Mouse (Mus musculus) kidney, adult 8-10 months (tissue): Measurements from ENCODE around the gene Lce3a.

Experiments used
- DNase-seq, 2 experiments: peaks; one replicate each; pipeline ENCODE4 v3.0.0; 2022

Lce3a gene

DNA sequence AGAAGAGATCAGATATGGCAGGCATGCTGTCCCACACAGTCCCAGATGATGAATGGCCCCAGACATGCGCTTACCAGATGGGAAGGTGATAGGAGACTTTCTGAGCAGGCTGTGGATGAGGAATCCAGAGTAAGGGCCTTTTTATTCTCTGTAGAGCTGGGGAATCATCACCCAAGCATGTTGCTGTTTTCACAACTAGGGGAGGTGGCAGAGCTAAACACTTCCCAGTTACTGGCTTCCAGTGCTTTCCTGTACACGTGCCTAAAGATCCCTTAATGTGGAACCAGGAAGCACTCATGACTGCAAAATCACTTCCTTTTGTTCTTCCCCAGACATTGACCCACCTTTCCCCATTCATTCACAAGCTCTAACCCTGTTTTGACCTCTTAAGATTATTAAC lies at the start of gene Lce3a:
TSS of gene Lce3a (minus strand) at position 101 of the 400 bp plus-strand sequence.
- no peak for DNase-seq

DNA sequence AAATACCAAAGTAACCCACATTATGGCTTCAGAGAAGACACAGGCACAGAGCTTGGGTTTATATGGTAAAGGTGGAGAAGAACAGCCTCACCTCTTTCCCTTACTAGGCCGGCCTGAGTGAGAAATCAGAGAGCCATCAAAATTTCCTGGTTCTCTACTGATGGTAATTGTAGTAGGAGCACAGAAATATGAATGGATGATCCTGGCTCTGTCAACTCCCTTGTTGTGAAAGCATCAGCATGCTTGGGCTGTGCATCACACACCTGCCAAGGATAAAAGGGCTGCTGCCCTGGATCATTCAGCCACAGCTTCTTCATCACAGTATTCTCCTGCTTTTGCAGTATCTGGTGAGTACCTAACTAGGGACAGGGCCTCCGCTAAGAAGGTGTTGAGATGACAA lies 40.7 kb upstream of the Lce3a start, which contains the start of gene Lce3e:
TSS of gene Lce3e (plus strand) at position 301 of the 400 bp plus-strand sequence.
- DNase-seq, result no peak

DNA sequence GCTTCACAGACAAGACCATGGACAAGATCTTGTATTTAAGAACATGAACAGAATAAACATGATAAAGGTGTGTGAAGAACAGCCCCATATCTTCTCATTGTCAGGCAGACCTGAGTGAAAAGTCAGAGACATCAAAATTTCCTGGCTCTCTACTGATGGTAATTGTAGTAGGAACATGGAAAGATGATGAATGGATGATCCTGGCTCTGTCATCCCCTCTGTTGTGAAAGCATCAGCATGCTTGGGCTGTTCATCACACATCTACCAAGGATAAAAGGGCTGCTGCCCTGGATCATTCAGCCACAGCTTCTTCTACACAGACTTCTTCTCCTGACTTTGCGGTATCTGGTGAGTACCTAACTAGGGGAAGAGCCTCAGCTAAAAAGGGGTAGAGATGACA lies 31.1 kb upstream of the Lce3a start, which contains the start of gene Lce3d:
TSS of gene Lce3d (plus strand) at position 301 of the 400 bp plus-strand sequence.
- DNase-seq, result no peak

DNA sequence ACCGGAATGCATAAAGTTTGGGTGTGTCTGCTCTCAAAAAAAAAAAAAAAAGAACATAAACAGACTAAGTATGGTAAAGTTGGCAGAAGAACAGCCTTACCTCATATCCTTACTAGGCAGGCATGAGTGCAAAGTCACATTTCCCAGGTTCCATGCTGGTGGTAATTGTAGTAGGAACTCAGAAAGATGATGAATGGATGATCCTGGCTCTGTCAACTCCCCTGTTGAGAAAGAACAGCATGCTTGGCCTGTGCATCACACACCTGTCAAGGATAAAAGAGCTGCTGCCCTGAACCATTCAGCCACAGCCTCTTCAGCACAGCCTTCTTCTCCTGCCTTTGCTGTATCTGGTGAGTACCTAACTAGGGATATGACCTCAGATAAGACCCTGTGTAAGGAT lies 18.2 kb upstream of the Lce3a start, which contains the start of gene Lce3c:
TSS of gene Lce3c (plus strand) at position 301 of the 400 bp plus-strand sequence.
- DNase-seq, result no peak

DNA sequence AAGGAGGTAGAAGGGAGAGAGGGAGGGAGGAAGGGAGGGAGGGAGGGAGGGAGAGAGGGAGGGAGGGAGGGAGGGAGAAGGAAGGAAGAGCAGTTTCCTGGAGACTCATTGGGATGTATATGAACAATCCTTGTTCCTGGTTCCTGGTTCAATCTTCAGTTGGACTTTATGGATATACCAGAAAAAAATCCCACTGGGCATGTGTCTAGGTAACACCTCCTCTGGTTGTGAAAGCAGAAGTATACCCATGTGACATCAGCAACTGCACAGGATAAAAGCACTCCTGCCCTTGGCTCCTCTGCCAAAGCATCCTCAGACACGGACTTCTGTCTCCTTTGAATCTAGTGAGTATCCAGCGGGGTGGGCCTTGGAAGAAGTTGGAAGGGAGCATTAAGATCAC lies 6.6 kb upstream of the Lce3a start, which contains the start of gene Lce3b:
TSS of gene Lce3b (plus strand) at position 301 of the 400 bp plus-strand sequence.
- no peak for DNase-seq

DNA sequence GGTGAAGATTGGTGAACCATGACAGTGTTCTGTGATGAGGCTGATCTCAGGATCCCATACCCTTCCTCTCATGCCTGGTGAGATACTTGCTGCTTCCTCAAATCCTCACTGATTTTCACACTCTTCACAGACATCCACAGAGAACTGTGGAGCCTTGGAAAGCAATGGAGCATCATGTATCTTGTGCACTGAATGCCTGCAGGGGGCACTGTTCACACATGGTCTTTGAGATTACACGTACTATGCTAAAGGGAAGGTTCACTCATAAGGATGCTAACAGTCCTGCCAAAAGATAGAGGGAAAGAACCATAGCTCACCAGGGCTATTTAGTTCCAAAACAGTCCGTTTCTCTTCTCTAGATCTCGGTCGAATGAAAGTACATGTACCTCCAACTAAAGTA lies 5.7 kb downstream of the Lce3a start:
- DNase-seq, result no peak

DNA sequence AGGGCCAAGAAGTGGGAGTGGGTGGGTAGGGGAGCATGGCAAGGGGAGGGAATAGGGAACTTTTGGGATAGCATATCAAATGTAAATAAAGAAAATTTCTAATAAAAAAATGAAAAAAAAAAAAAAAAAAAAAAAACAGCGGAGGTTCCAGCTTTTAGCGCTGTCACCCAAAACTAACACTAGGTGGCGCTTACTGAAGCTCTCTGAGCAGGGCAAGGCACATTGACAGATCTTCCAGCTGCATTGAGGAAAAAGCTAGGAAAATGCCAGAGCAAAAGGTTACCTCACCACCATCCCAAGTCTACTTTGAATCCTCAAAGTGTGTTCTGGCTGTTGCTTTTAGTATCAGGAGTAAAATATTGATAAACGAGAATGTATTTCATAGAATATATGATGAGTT lies 18.5 kb downstream of the Lce3a start:
- DNase-seq, result peak in 1 of 2 experiments; percentile 11

DNA sequence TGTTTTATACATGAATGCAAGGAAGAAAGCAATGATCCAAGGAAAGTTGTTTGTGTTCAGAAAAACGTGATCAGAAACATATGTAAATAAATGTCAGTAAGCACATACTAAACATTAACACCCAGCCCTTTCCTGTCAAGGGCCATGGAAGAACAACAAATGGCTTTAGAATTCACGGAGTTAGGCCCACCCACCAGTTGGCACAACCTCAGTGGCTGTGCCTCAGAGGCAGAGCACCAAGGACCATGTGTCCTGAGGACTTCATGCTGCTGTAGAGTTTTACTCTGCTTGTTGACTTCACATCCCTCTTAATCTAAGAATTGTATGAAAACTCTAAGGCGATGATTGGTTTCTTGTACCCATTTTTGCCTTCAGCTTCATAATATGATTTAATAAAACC lies 20.8 kb downstream of the Lce3a start:
- DNase-seq, result no peak

DNA sequence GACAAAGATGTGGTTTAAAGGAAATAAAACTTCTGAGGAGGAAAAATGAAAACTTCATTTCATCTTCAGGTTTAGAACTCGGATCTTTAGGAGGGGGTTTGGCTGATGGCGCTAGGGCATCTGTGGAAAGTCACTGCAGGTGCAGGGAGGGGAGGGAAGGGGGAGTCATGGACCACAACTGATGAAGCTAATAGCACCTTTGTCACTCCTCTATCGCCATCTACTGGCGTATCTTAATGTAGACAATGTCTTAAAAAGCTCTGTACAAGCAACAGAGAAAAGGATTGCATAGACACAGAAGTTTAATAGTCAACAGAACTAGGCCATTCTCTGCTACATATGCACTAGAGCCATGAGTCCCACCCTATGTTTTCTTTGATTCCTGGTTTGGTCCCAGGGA lies 22.4 kb downstream of the Lce3a start:
- DNase-seq, result no peak

DNA sequence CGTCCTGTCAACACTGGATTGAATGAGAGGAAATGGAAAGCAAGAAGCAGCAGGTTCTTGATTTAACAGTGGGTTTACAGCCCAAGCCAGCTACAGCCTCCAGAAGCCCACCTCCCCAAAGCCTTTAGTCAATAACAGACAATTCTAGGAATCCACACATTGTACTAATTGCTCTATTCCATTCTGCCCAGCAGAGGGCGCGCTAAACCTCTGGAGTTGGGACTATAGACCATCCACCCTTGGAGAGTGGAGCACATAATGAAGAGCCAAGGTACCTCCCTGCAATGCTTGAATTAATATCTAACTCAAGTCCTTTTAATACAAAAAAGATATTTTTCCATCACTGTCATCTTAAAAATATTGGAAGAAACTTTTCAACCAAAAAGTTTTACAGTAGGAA lies 23.0 kb downstream of the Lce3a start:
- DNase-seq, result peak in 1 of 2 experiments; percentile 50

DNA sequence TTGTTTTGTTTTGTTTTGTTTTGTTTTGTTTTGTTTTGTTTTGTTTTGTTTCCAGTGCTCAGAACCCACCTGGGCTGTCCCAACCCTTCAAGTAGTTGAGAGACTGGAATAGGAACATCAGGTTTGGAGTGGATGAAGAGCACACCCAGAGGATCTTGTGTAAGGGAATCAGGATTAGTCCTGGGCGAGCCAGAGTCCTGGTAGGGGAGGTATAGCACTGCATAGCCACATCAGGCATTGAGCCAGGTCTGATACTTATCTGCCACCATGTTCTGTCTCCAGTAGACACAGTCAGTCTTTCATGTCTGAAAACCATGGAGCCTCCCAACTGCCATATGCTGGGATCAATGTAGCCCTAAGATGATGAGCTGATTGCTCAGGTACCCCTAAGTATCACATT lies 31.5 kb downstream of the Lce3a start:
- no peak for DNase-seq

DNA sequence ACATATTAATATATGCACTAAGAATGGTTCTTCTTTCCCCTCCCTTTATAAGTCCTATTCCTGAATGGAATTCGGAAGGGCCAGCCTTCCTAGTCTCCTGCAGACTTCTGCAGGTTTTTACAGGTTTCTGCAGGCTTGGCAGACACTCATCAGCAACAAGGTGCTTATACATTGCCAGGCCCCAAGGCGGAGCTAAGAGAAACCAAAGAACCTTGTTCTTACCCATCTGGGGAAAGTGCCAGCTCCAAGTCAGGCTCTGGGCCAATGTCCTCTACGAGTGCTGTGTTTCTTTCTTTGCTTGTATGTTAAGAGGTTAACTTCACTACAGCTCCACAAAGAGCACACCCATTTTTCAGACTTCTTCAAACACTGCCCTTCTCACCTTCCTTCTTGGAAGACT lies 32.0 kb downstream of the Lce3a start:
- peak; percentile 56 to 68 for DNase-seq
